Mouse (Mus musculus) ES-CJ7 (cell line): Measurements from ENCODE around the gene Got2.
"Not testable (repeated sequence)": the region's sequence is repeated elsewhere in the genome, so short reads cannot be mapped to it uniquely, and the experiment has no call there.

Source experiments
- DNase-seq: peaks from one replicate; pipeline ENCODE4 v3.0.0; 2011; ENCODE audit warnings: low read depth, low spot score

Gene Got2

DNA sequence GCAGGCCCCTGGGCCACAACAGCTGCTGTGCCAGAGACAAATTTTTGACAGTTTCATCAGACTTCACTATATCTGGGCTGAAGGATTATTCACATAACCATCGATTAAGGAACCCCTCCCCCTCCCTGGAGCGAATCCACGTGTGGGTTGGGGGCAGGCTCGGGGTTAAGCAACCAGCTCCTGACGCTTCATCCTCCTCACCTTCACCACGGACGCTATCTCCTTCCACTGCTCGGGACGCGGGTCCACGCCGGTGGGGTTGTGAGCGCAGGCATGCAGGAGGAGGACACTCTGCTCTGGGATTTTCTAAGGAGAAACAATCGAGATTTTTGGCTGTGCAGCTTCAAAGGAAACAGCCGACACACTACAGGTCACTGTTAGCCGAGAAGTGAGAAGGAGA lies 16.7 kb downstream of the Got2 start:
- no peak for DNase-seq

GRCm38 (mm10) chr8:95864851-95865250 lies 23.5 kb downstream of the Got2 start:
- DNase-seq = not testable (repeated sequence)

DNA sequence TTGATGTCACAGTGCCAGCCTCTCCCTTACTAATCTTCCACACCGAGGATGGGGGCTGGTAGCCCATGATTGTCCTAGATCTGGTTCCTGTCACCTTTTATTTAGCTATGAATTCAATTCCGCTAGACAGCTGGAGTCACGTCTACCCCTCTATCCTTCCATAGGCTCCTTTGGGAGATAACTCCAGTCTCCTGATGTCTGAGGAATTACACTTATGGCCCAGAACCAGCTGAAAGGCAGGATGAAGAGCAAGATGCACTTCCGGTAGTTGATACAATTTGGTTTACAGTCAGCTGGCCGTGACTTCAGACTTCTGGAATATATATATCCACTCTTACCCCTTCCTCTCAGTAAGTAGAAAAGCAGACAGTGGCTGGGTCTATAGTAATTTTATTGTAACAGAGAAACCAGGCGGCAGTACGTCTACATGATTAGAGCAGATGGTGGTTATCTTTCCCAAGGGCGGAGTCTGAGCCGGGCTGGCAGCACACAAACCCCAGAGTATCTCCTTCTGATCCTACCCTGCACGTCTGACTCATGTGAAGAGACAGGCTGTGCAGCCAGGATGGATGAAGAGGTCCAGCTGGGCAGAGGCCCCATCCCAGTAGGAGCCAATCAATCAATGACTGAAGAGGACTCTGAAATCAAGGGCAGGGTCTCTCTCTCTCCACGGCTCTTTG lies 24.4 kb downstream of the Got2 start:
- DNase-seq = not testable (repeated sequence)

DNA sequence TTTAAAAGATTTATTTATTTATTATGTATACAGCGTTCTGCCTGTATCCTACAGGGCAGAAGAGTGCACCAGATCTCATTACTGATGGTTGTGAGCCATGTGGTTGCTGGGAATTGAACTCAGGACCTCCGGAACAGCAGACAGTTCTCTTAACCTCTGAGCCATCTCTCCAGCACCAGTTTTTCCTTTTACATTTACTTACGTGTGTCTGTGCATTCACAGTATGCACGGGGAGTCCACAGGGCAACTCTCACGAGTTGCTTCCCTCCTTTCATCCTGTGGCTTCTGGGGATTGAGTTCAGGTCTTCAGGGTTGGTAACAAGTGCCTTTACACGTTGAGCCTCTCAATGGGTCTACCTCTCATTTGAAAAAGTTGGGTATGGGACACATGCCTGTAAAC lies 34.2 kb downstream of the Got2 start:
- no peak for DNase-seq

- peak; percentile 97 for DNase-seq
Observed at GRCm38 (mm10) chr8:95853102-95853843, 35.1 kb downstream of the Got2 start, which contains the start of gene Slc38a7. Gene Slc38a7 (minus strand): TSS chr8:95853539.

- DNase-seq = no peak
Observed at GRCm38 (mm10) chr8:95852290-95852689, 36.1 kb downstream of the Got2 start.

- DNase-seq = peak; percentile 2
Observed at GRCm38 (mm10) chr8:95850326-95850725, 38.0 kb downstream of the Got2 start.

GRCm38 (mm10) chr8:95848734-95849464 lies 39.4 kb downstream of the Got2 start:
- DNase-seq = no peak

DNA sequence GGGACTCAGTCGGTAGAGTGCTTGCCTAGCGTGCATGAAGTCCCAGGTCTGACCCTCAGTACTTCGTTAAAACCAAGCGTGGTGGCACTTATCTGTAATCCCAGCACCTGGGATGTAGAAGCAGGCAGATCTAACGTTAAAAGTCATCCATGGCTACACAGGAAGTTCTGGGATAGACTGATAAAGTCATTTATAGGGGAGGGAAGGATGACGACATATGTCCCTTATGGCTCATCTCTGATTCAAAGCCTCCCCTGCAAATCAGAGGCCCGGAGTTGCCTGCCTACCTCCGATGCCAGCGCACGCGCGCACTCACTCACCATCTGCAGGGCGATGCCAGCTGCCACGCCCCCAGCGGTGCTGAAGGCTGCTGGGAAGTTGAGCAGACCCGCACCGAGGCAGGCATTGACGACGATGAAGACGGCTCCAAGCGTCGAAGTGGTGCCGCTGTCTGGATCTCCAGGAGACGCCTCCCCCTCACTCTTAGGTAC lies 40.2 kb downstream of the Got2 start:
- DNase-seq = peak; percentile 62

- DNase-seq = no peak
Observed at GRCm38 (mm10) chr8:95845026-95845425, 43.3 kb downstream of the Got2 start.

GRCm38 (mm10) chr8:95843968-95844367 lies 44.4 kb downstream of the Got2 start:
- DNase-seq = no peak

GRCm38 (mm10) chr8:95841436-95841835 lies 46.9 kb downstream of the Got2 start:
- no peak for DNase-seq

DNA sequence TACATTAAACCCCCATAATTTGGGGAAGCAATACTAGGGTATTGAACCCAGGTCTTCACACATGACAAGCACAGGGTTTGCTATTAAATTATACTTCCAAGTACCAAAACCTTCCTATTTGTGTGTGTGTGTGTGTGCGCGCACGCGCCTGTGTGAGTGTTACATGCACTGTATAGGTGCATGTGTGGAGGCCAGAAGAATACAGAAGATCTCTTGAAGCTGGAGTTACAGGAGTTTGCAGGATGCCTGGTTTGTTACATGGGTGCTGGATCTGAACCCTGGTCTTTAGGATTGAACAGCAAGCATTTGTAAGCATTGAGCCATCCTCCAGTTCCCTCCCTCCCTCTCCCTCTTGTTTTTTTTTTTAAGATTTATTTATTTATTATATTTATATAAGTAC lies 49.1 kb downstream of the Got2 start:
- DNase-seq = no peak

GRCm38 (mm10) chr8:95837266-95837665 lies 51.1 kb downstream of the Got2 start:
- DNase-seq = no peak

DNA sequence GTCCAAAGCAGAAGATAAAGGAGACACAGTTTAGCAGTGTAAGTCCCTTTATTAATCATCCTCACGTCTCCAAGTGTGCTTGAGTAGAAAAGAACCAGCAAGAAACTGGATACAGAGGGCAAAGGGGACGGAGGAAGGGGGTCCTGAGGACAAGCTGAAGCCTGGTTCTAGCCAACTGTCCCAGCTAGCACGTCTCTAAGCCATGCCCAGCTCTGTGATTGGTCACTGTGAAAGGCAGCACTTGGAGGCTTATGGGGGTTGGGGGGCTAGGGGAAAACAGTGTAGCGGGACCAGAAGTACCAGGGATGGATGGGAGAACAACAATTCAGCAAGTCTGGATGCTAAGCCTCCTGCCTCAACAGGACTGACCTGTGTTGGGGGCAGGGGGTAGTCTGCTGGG lies 52.5 kb downstream of the Got2 start:
- DNase-seq = no peak

DNA sequence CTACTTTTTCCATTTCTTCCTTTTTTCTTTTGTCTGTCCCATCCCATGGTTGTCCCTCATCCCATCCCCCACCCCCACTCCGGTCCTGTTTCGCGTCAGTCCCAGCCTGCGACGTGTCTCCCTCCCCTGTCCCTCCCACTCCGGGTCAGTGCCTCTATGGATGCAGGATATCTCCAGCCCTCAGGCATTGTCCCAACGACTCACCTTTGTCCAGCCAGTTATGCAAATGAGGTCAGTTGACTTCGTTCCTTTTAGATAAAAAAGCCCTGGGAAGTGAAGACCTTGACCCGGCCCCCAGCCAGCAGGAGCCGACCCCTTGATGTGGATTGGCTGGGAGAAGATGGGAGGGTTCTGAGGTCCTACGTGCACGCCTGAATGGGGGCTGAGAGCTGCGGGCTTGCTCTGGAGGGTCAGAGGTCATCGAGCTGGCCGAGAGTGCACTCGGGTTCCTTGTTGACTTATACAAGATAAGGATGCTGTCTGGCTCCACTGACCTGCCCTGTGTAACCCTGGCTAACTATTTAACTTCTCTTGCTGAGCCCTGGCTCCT lies 54.8 kb downstream of the Got2 start:
- DNase-seq = peak; percentile 97

DNA sequence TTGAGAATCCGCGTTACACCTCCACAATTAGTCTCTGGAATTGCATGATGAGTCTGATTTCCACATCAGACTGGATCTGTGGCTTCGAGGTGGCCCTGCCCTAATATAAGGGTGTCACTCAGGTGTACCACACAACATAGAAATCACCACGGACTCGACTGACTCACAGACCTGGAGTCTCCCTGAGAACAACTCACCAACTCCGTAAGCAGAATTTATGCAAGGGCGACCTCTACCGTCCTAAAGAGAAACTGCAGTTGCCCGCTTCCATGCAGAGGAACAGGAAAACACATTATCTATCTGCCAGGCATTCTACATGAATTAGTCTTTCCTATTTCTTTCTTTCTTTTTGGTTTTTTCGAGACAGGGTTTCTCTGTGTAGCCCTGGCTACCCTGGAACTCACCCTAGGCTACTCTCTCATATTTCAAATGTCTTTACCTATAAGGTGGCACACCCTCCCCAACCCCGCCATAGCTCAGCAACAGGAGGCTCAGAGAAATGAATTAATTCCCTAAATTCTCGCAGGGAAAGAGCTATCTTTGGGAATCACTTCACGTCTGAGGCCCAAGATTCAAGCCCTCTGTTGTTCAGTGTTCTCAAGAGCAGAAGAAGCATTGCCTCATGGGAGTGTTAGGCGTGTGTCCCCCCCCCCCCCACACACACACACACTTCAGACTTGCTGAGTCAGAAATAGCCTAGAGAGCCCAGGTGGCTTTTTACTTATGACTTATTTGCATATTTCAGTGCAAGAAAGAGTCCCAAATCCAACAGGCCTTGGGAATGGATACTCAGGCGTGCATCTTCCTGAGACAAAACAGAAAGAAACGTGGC lies 55.5 kb downstream of the Got2 start:
- peak; percentile 94 for DNase-seq

- DNase-seq = peak; percentile 57
Observed at GRCm38 (mm10) chr8:95830144-95830543, 58.2 kb downstream of the Got2 start.

GRCm38 (mm10) chr8:95825162-95825561 lies 63.2 kb downstream of the Got2 start, which contains the start of gene Sap18b:
Gene Sap18b (plus strand): TSS chr8:95825346.
- peak; percentile 54 for DNase-seq

GRCm38 (mm10) chr8:95822699-95823098 lies 65.6 kb downstream of the Got2 start:
- no peak for DNase-seq

DNA sequence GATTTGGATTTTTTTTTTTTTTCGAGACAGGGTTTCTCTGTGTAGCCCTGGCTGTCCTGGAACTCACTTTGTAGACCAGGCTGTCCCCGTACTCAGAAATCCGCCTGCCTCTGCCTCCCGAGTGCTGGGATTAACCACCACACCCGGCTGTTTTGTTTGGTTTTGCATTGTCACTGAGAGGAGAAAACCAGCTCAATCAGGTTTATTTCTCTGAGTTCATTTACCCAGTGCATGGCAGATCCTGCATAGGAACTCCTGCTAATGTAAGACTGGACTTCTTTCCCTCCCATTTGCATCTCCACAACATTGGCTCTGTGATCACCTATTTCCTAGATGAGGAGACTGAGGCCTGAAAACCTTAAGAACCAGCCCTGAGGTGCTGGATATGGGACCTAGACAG lies 66.3 kb downstream of the Got2 start:
- DNase-seq = peak; percentile 75
